Mouse (Mus musculus): ENCODE measurements around the gene Slc34a3. TPM values are rescaled to one million over a fixed set of nuclear protein-coding genes. Genes with fewer than 3 reads are reported as not detected.

Slc34a3 gene
- polyA plus RNA-seq, 1 experiment from 2014 or later, result not detected

DNA sequence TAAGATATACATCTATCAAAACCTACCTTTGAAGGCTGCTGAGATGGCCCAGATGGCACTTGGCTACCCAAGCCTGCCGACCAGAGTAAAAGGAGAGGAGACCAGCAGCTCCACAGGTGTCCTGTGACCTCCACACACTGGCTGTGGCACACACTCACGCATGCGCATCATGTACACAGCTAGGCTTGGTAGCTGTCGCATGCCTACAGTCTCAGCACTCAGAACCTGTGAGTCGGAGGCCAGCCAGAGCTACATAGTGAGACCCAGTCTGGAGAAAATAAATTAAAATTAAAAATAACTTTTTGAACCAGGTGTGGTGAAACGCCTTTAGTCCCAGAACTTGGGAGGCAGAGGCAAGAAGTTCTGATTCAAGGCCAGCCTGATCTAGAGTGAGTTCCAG lies 46.3 kb downstream of the Slc34a3 start:
- no peak for DNase-seq
- peaks cover 48% of the 10 kb centered on the region for H3K27me3 ChIP-seq
- 79% methylated on average over 6 of the region's 6 CpGs for WGBS (ENCODE audit: insufficient replicate concordance)

GRCm38 (mm10) chr2:25186575-25186930 lies 47.6 kb downstream of the Slc34a3 start:
- H3K4me2 ChIP-seq, result peak overlapping the region; percentile 82
- peak overlapping the region; percentile 58; the same call in 1 of the 2 replicates for H3K4me3 ChIP-seq (replicated peaks)
- peaks cover 60% of the 10 kb centered on the region for H3K27me3 ChIP-seq
- peaks cover 30% of the 10 kb centered on the region for H3K4me1 ChIP-seq (replicated peaks)
- WGBS (ENCODE audit: insufficient replicate concordance), result 34% methylated on average over 5 of the region's 5 CpGs
- H3K36me3 ChIP-seq, result no peaks in the 10 kb centered on the region
- DNase-seq (no peak), ATAC-seq (ENCODE audit: low read depth) (no peak)
- H3K27ac ChIP-seq, result no peak overlapping the region
- no peaks in the 10 kb centered on the region for H3K9me3 ChIP-seq (replicated peaks)
- H3K9ac ChIP-seq, result peak overlapping the region; percentile 69; the same call in 1 of the 2 replicates

More for the DNA sequence above, 46.3 kb downstream of the Slc34a3 start:
- no peaks in the 10 kb centered on the region for H3K9me3 ChIP-seq (replicated peaks)
- no peak overlapping the region for H3K27ac ChIP-seq
- no peak for ATAC-seq (ENCODE audit: low read depth)
- H3K9ac ChIP-seq, result no peak overlapping the region
- no peaks in the 10 kb centered on the region for H3K36me3 ChIP-seq
- H3K4me1 ChIP-seq (replicated peaks), result peaks cover 18% of the 10 kb centered on the region
- no peak overlapping the region for H3K4me2 ChIP-seq
- no peak overlapping the region for H3K4me3 ChIP-seq (replicated peaks)

- no peak overlapping the region for H3K27ac ChIP-seq
- 2% methylated on average over 64 of the region's 64 CpGs for WGBS (ENCODE audit: insufficient replicate concordance)
Measured at GRCm38 (mm10) chr2:25185625-25186574, 48.3 kb downstream of the Slc34a3 start.

GRCm38 (mm10) chr2:25184496-25184895 lies 49.7 kb downstream of the Slc34a3 start:
- no peaks in the 10 kb centered on the region for H3K9me3 ChIP-seq (replicated peaks)
- no peaks in the 10 kb centered on the region for H3K36me3 ChIP-seq
- H3K27ac ChIP-seq, result no peak overlapping the region
- H3K4me3 ChIP-seq (replicated peaks), result no peak overlapping the region
- peaks cover 80% of the 10 kb centered on the region for H3K27me3 ChIP-seq
- DNase-seq (no peak), ATAC-seq (ENCODE audit: low read depth) (no peak)
- peaks cover 49% of the 10 kb centered on the region for H3K4me1 ChIP-seq (replicated peaks)
- WGBS (ENCODE audit: insufficient replicate concordance), result 81% methylated on average over 7 of the region's 7 CpGs
- H3K4me2 ChIP-seq, result no peak overlapping the region
- no peak overlapping the region for H3K9ac ChIP-seq

More at GRCm38 (mm10) chr2:25185625-25186574, 48.3 kb downstream of the Slc34a3 start:
- no peaks in the 10 kb centered on the region for H3K36me3 ChIP-seq
- peak overlapping the region; percentile 69 for H3K9ac ChIP-seq
- H3K4me2 ChIP-seq, result peak overlapping the region; percentile 82
- ATAC-seq (ENCODE audit: low read depth), result peak; percentile 16
- peaks cover 37% of the 10 kb centered on the region for H3K4me1 ChIP-seq (replicated peaks)
- no peak for DNase-seq
- peaks cover 67% of the 10 kb centered on the region for H3K27me3 ChIP-seq
- peak overlapping the region; percentile 58 for H3K4me3 ChIP-seq (replicated peaks)
- no peaks in the 10 kb centered on the region for H3K9me3 ChIP-seq (replicated peaks)

GRCm38 (mm10) chr2:25183336-25183735 lies 50.8 kb downstream of the Slc34a3 start:
- WGBS (ENCODE audit: insufficient replicate concordance), result 57% methylated on average over 2 of the region's 2 CpGs
- Histone ChIP-seq H3K4me1 (replicated peaks) (peaks cover 56% of the 10 kb centered on the region), H3K27ac (no peak overlapping the region), H3K9ac (no peak overlapping the region), H3K36me3 (no peaks in the 10 kb centered on the region), H3K4me2 (no peak overlapping the region), H3K9me3 (replicated peaks) (no peaks in the 10 kb centered on the region), H3K4me3 (replicated peaks) (no peak overlapping the region), H3K27me3 (peaks cover 92% of the 10 kb centered on the region)
- no peak for ATAC-seq (ENCODE audit: low read depth)
- no peak for DNase-seq

- Histone ChIP-seq H3K27ac (no peak overlapping the region), H3K4me2 (peak overlapping the region; percentile 98), H3K9me3 (replicated peaks) (no peaks in the 10 kb centered on the region), H3K9ac (0 out of 2 replicates have a peak overlapping the region, but pooled peaks have one; percentile 2), H3K4me3 (replicated peaks) (peak overlapping the region; percentile 30), H3K4me1 (replicated peaks) (peaks cover 63% of the 10 kb centered on the region), H3K36me3 (no peaks in the 10 kb centered on the region), H3K27me3 (peaks cover 96% of the 10 kb centered on the region)
- WGBS (ENCODE audit: insufficient replicate concordance), result 36% methylated on average over 6 of the region's 6 CpGs
- DNase-seq (no peak), ATAC-seq (ENCODE audit: low read depth) (no peak)
Measured at GRCm38 (mm10) chr2:25182664-25183063, 51.5 kb downstream of the Slc34a3 start.

DNA sequence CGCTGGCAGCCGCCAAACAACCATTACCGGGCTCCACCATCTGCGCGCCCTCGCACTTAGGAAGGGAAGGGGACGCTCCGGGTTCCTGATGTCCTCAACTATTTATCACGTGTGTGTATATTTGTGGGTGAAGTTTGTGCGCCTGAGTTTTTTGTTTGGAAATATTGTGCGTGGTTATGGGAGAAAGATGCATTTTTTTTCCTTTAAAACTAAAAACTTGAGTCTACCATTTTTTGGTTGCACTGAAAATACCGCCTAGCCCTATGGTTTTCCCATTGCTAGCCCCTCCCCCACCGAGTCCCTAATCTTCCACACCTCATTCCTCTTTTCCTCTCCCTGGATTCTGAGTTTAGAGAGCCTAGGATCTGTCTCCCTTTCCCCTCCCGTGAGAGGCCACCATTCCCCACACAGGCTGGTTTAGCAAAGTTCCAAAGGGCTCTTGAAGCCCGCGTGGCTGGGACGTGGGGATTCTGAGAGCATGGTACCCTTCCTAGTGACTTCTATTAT lies 52.2 kb downstream of the Slc34a3 start:
- Histone ChIP-seq H3K27ac (peak overlapping the region; percentile 86), H3K4me2 (peak overlapping the region; percentile 98), H3K9me3 (replicated peaks) (no peaks in the 10 kb centered on the region), H3K27me3 (peaks cover 97% of the 10 kb centered on the region), H3K9ac (peak overlapping the region; percentile 77), H3K36me3 (no peaks in the 10 kb centered on the region), H3K4me3 (replicated peaks) (peak overlapping the region; percentile 70), H3K4me1 (replicated peaks) (peaks cover 70% of the 10 kb centered on the region)
- 2% methylated on average over 17 of the region's 17 CpGs for WGBS (ENCODE audit: insufficient replicate concordance)
- no peak for DNase-seq
- 0 out of 2 replicates have a peak, but pooled peaks have one; percentile 17 for ATAC-seq (ENCODE audit: low read depth)

DNA sequence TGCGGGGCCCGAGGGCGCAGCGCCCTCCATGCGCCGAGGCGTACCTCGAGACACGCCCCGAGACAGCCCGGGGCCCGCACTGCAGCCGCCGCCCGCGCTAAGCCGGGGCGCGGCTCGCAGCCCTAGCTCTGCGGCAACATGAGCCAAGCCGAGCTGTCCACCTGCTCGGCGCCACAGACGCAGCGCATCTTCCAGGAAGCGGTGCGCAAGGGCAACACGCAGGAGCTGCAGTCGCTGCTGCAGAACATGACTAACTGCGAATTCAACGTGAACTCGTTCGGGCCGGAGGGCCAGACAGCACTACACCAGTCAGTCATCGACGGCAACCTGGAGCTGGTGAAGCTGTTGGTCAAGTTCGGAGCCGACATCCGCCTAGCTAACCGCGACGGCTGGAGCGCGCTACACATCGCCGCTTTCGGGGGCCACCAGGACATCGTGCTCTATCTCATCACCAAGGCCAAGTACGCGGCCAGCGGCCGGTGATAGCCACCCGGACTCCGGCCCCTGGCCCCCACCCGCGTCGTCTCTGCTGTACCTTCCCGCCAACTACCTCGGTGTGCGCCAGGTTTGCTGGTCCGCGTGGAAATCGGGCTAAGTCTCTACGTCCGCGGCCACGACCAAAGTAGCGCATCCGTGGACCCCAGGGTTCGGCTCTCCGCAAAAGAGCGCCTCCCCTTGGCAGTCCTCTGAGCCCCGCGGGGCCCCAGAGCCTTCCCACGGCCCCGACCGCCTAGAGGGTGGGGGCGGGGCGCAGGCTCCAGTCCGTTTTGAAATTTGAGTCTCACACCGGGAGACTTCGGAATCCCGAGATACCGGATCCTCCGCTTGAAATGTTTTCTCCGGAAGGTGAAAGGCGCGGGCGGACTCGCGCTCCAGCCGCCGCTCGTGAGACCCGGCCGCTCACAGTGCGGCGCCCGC lies 52.9 kb downstream of the Slc34a3 start:
- DNase-seq (peak; percentile 50), ATAC-seq (ENCODE audit: low read depth) (peak; percentile 81)
- WGBS (ENCODE audit: insufficient replicate concordance), result under 1% methylated on average over 100 of the region's 100 CpGs
- Histone ChIP-seq H3K27ac (peak overlapping the region; percentile 86), H3K36me3 (no peaks in the 10 kb centered on the region), H3K4me1 (replicated peaks) (peaks cover 73% of the 10 kb centered on the region), H3K4me2 (peak overlapping the region; percentile 98), H3K27me3 (peaks cover 95% of the 10 kb centered on the region), H3K9ac (peak overlapping the region; percentile 77), H3K9me3 (replicated peaks) (no peaks in the 10 kb centered on the region), H3K4me3 (replicated peaks) (peak overlapping the region; percentile 70)

DNA sequence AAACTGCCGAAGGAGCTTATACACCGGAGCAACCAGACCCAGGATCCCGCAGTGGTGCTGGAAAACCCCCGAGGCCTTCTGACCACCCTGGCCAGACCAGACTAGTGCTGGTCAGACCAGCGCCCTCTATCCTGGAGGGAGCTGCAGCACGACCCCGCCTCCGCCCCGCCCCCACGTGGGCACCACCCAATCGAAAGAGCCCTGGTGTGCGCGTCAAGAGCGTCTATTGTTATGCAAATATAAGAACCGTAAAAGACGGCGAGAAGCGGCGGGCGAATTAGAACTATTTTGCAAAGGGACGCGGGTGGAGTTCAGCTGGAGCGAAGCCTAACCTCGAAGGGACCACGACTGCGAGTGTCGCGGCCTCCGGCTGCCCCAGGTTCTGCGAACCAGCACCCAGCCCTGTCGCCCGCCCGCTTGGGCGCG lies 53.7 kb downstream of the Slc34a3 start, which contains the start of gene Nrarp:
Nrarp (plus strand) TSS at position 281 of the 426 bp plus-strand sequence.
- peaks cover 73% of the 10 kb centered on the region for H3K4me1 ChIP-seq (replicated peaks)
- WGBS (ENCODE audit: insufficient replicate concordance), result under 1% methylated on average over 35 of the region's 35 CpGs
- H3K4me2 ChIP-seq, result peak within 1 kb of the TSS; percentile 98
- peak within 1 kb of the TSS; percentile 77 for H3K9ac ChIP-seq
- no peaks in the 10 kb centered on the region for H3K36me3 ChIP-seq
- peak within 1 kb of the TSS; percentile 70 for H3K4me3 ChIP-seq (replicated peaks)
- ATAC-seq (ENCODE audit: low read depth) (peak; percentile 80), DNase-seq (peak; percentile 84)
- H3K9me3 ChIP-seq (replicated peaks), result no peaks in the 10 kb centered on the region
- peak within 1 kb of the TSS; percentile 86 for H3K27ac ChIP-seq
- H3K27me3 ChIP-seq, result peaks cover 88% of the 10 kb centered on the region

DNA sequence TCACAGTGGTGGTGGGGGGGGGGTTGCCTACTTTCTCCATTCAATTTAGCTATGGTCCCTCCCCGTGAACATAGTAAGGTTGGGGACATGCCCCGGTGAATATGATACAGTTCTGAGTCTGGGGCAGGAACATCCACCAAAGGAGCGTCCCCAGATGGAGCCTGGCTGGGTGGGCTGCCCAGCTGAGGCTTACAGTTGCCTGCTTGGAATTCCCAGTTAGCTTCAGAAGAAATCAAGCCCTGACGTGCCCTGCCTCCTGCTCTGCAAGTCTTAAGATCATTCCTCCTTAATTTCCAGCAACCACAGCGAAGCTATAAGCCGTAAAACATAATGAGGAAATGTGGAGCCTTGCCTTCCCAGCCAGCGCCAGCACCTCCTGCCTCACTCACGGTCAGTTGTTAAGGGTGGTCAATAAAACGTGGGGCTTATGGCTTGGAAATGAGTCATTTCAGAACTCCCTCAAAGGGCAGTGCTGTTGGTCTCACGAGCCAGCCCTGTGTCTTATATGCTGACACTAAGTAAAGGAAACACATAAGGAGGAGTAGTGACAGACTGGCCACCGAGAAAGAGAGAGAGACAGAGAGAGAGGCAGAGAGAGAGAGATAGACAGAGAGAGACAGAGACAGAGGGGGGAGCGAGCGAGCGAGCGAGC lies 54.5 kb downstream of the Slc34a3 start:
- Histone ChIP-seq H3K27me3 (peaks cover 80% of the 10 kb centered on the region), H3K27ac (no peak overlapping the region), H3K4me3 (replicated peaks) (peak overlapping the region; percentile 70), H3K4me2 (peak overlapping the region; percentile 98), H3K9ac (no peak overlapping the region), H3K4me1 (replicated peaks) (peaks cover 77% of the 10 kb centered on the region), H3K9me3 (replicated peaks) (no peaks in the 10 kb centered on the region), H3K36me3 (no peaks in the 10 kb centered on the region)
- DNase-seq (no peak), ATAC-seq (ENCODE audit: low read depth) (no peak)
- WGBS (ENCODE audit: insufficient replicate concordance), result 57% methylated on average over 15 of the region's 15 CpGs
